Mouse (Mus musculus): ENCODE measurements at regions not wholly inside any gene's neighbourhood (a gene's known extent, or its start where the extent isn't known, plus 50 kb on each side); places are given as distances from the start of the nearest gene placed in this dataset.

- peak in 1 of 2 experiments; percentile 0 for DNase-seq
- intact Hi-C loops (cut with DNase I), result no loop called here
Measured at GRCm38 (mm10) chr8:73930344-73930743, 577.0 kb upstream of the Large1 start.

GRCm38 (mm10) chr8:73925515-73926241 lies 572.3 kb upstream of the Large1 start:
- DNase-seq, result no peak
- intact Hi-C loops (cut with DNase I), result no loop called here

- intact Hi-C loops (cut with DNase I), result no loop called here
- no peak for DNase-seq
Measured at GRCm38 (mm10) chr8:73923181-73923580, 569.8 kb upstream of the Large1 start.

- intact Hi-C loops (cut with DNase I), result no loop called here
- DNase-seq, result no peak
Measured at GRCm38 (mm10) chr8:73921158-73921557, 567.8 kb upstream of the Large1 start.

GRCm38 (mm10) chr8:73920564-73920963 lies 567.2 kb upstream of the Large1 start:
- no peak for DNase-seq
- intact Hi-C loops (cut with DNase I), result no loop called here

GRCm38 (mm10) chr8:73905071-73905470 lies 551.7 kb upstream of the Large1 start:
- no peak for DNase-seq
- intact Hi-C loops (cut with DNase I), result no loop called here

- intact Hi-C loops (cut with DNase I), result no loop called here
- DNase-seq, result peak in 1 of 2 experiments; percentile 1
Measured at GRCm38 (mm10) chr8:73903838-73904237, 550.5 kb upstream of the Large1 start.

- intact Hi-C loops (cut with DNase I), result no loop called here
- no peak for DNase-seq
Measured at GRCm38 (mm10) chr8:73885976-73886375, 532.6 kb upstream of the Large1 start.

- intact Hi-C loops (cut with DNase I), result no loop called here
Measured at GRCm38 (mm10) chr8:73881606-73882005, 528.3 kb upstream of the Large1 start.

More at GRCm38 (mm10) chr8:73881606-73882005, 528.3 kb upstream of the Large1 start:
- no peak for DNase-seq

All from heart, postnatal 10 days (tissue).